Mouse (Mus musculus) common myeloid progenitor, adult 5-6 weeks (primary cell): ENCODE measurements around the gene Slc20a1. TPM values are rescaled to one million over a fixed set of nuclear protein-coding genes. Genes with fewer than 3 reads are reported as not detected.
A peak's percentile ranks its signal among the peaks of the same experiment; 100 is the strongest.

ENCODE experiments used
- ATAC-seq: replicated peaks from 2 replicates; pipeline ENCODE4 v1.8.0; 2016; ENCODE audit warnings: low read depth, mild to moderate bottlenecking, moderate TSS enrichment, inconsistent platforms; ENCODE audit not compliant: poor library complexity, severe bottlenecking
- total RNA-seq: library from RNA; stranded (forward); fragments of 200-1000, 187-1606 nt; gene quantifications from 2 replicates; pipeline ENCODE4 v1.2.3, GENCODE M21; 2017

The Slc20a1 gene
- total RNA-seq, 1 experiment from 2014 or later = 140 TPM

- no peak for ATAC-seq
Measured at GRCm38 (mm10) chr2:129224178-129224577, 25.6 kb downstream of the Slc20a1 start.

GRCm38 (mm10) chr2:129225251-129225819, 26.8 kb downstream of the Slc20a1 start:
- ATAC-seq = no peak

GRCm38 (mm10) chr2:129226296-129226851, 27.8 kb downstream of the Slc20a1 start:
- peak; percentile 88 for ATAC-seq

DNA sequence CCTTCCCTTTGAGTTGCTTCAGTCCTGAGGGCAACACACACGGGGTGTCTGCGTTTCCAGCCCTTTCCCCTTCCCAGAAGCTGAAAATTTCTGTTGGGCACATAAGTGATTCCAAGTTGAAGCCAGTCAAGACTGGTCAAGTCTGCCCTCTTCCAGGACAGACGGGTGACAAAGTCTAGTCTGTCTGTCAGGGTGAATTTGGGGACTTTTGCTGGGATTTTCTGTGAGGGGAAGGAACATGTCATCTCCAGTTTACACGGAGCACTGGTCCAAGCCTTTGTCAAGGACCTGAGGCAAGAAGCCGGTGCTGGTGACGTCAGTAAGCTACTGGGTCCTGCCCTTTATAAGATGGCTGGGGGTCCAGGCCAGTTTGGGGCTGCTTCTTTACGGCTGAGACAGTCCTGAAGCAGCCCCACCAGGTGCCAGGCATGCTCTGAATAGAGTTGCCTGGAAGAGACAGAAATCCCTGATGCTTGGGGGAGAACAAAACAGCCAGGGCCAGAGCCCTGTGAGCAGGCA, 28.5 kb downstream of the Slc20a1 start:
- ATAC-seq = no peak

- ATAC-seq = peak; percentile 62; the same call in 1 of the 2 replicates
Measured at GRCm38 (mm10) chr2:129227709-129228108, 29.1 kb downstream of the Slc20a1 start.

DNA sequence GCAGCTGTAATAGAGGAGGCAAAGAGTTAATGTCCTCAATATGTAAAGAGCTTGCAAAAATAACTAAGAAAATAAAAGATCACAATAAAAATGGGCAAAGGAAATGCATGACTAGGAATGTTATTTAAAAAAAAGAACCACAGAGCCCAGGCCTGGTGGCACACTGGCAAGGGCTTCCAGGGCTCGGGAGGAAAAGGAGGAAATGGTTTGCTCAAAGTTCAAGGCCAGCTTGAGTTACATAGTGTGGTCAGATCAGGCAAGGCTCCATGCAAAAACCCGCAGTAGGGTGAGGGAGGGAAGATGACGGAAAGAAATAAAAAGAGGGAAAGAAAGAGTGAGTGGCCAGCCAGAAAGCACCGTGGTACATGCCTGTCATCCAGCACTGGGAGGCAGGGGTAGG, 30.0 kb downstream of the Slc20a1 start:
- ATAC-seq = no peak

- no peak for ATAC-seq
Measured at GRCm38 (mm10) chr2:129229316-129229715, 30.8 kb downstream of the Slc20a1 start.

DNA sequence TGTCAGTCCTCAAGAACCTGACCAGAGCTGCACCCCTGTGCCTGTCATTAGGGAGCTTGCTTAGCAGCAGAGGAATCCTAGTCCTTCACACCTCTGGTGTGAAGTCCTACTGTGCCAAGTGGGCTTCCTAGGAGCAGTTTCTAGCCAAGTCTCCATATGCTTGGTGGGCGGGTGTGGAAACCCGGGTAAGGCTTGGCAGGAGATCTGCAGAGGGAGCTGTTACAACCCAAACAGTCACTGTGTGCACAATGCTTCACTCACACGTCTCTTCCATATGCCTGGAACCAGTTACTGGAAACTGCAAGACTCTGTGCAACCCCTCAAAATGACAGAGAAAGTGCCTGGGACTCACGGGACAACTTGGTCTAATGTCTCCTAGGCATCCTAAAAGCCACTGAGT, 33.5 kb downstream of the Slc20a1 start:
- no peak for ATAC-seq

DNA sequence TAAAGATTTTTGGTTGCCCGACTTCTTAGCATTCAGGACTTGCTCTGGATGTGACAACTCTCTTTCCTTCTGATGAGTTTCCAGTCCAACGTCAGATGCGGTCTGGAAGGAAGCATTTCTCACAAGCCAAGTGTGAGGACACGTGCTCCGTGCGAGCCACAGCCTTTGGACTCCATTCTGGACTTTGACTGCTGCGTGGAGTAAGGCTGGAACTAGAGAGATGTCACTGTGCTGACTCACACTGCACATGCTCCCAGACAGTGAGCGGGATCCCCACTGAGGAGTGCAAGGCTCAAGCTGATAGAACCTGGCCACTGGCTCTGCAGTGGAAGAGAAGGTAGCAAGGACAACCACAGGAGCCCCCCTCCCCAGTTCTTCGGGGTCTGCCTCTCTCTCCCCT, 33.9 kb downstream of the Slc20a1 start:
- no peak for ATAC-seq

DNA sequence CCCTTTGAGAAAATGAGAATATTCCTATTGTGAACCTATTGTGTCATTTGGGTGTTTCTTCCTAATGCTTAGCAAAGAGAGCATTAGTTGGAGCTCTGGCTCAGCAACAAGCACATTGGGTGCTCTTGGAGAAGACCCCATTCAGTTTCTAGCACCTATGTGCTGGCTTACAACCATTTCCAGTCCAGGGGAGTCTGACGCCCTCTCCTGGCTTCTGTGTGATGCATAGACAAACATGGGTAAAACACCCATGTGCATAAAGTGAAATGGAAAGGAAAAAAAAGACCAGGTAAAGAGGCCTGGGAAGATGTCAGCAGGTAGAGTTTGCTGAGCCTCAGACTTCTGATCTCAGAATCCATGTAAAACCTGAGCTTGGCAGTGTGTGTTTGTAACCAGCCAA, 34.7 kb downstream of the Slc20a1 start:
- no peak for ATAC-seq

DNA sequence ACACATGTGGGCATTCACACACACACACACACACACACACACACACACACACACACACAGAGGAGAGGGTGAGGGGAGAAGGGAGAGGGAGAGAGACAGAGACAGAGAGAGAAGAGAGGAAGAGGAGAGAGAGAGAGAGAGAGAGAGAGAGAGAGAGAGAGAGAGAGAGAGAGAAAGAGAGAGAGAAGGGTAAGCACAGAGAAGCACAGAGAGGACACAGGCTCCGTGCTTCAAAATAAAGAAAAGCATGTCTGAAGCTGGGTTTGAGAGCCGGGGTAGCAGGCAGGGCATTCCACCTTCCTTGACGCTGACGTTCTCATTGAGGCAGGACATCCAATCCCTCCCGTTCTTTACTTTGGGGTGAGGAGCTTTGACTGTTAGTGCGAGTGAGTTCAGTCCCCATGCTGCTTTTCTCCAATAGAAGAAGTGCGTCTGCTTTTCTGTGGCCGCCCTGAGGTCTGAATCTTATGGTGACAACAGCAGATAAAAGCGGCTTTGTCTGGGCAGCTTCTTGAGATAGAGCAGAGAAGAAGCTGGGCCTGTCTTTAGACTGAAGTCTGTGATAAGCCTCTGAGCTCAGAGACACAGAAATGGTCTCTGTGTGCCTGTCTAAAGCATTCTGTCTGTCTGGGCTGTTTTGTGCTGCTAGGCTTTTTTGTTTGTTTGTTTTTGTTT, 35.4 kb downstream of the Slc20a1 start:
- ATAC-seq = peak; percentile 73

- ATAC-seq = 0 out of 2 replicates have a peak, but pooled peaks have one; percentile 29
Measured at GRCm38 (mm10) chr2:129234731-129235130, 36.2 kb downstream of the Slc20a1 start.

GRCm38 (mm10) chr2:129236526-129236925, 38.0 kb downstream of the Slc20a1 start:
- no peak for ATAC-seq

GRCm38 (mm10) chr2:129240726-129241432, 42.3 kb downstream of the Slc20a1 start:
- ATAC-seq = no peak

GRCm38 (mm10) chr2:129241845-129242833, 43.6 kb downstream of the Slc20a1 start:
- no peak for ATAC-seq

DNA sequence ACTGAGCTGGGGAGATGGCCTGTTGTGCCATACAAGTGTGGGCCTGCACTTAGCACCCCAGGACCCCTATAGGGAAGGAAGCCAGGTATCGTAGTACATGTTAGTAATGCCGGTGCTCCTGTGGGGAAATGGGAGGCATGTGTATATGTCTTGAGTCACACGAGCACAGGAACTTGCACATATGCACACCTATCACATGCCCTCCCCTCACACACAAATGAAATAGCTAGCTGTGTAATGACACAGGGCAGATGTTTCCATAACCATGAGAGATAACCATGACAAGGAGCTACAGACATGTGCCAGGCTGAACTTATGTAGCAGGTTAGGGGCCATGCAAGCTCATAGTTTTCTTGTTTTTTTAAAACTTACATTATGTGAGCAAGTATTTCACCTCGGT, 44.4 kb downstream of the Slc20a1 start:
- no peak for ATAC-seq

DNA sequence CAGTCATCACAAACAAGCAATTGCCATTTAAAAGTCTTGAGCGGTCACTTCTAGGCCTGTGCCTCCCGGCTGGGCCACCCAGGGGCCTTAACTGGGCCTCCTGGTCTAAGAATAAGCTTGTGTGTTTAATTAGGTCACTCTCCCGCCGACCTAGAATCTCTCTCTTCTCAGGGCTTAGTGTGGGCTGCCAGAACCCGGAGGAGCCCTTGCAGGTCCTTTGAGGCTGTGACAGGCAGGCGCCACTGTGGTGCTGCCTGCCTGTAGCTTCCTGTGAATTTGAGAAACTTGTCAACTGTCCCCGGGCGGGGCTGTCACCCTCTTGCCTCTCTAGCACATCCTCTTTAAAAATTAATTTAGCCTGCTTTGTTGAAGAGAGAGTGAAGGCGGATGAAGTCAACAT, 45.2 kb downstream of the Slc20a1 start:
- peak; percentile 38; the same call in 1 of the 2 replicates for ATAC-seq

GRCm38 (mm10) chr2:129244446-129245120, 46.0 kb downstream of the Slc20a1 start:
- no peak for ATAC-seq

DNA sequence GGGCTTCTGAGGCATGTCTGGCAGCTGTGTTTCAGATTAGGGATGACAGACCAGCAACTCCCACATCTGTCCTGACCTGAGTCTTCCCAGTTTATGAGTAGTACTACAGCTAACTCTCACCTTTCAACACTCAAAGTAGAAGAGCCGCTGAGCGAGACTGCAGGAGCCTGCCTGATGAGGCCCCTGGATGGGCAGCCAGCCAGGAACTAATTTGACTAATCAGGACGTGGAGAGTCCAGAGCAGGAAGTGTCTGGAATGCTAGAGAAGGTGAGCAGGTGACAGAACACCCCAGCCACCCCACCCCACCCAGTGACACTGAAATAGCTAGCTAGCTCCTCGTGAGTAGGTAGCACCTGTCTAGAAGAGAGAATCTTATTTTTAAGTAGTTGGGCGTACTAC, 47.1 kb downstream of the Slc20a1 start:
- no peak for ATAC-seq
